Mouse (Mus musculus): ENCODE measurements around the gene Spns2.

Gene Spns2

DNA sequence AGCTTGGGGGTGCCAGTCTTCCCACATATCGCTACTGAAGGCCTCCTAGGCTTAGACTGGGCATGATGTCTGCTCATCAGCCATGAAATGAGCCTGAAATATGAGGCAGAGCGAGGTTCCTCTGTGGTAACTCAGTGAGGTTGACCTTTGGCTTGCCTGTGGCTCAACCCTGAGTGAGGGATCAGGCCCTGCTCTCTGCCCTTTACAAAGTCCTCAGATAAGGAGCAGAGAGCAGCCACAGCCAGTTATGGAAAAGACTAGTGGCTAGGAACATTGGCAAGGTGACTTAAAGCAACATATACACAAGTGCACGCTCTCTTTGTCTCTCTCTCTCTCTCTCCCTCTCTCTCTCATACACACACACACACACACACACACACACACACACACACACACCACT is 14.8 kb downstream of the Spns2 start:
- in situ Hi-C loops (cut with MboI, MseI) = no loop called here

GRCm38 (mm10) chr11:72473540-72473939 is 16.2 kb downstream of the Spns2 start:
- in situ Hi-C loops (cut with MboI, MseI) = no loop called here

DNA sequence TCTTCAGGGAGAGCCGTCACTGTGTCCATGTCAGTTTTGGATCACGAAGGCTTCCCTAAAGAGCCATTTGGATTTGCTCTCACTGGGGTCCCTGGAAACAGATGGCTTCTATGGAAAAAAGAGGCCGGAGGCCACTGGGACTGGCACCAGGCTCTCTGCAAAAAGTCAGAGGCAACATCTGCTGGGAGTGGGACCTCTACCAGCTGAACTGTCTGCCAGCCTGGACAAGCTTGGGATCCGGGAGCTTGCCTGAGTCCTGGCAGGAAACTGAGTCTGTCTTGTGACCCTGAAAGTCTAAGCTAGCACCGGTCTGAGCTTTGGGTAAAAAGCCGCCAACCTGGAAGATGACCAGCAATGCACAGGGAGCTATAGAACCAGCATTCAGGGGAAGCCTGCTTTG is 18.3 kb downstream of the Spns2 start:
- in situ Hi-C loops (cut with MboI, MseI) = no loop called here

GRCm38 (mm10) chr11:72470004-72470403 is 19.7 kb downstream of the Spns2 start:
- in situ Hi-C loops (cut with MboI, MseI) = no loop called here

GRCm38 (mm10) chr11:72469217-72469616 is 20.5 kb downstream of the Spns2 start:
- in situ Hi-C loops (cut with MboI, MseI) = no loop called here

DNA sequence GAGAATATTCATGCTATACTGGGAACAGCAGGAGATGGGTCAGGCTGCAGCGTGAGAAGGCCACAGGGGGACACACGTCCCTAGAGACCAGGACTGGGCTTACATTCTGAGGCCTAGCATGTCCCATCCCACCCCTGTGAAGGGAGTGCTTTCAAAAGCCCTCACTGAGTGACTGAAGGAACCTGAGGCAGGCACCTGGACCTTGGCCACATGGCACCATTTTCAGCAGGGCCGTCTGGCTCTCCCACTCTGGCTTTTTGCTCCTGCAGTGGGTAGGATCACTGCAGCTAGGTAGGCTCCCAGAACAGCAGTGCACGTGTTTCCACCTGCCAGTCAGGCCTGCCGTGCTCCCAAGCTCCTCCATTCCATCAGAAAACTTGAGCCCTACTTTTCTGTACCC is 21.2 kb downstream of the Spns2 start:
- in situ Hi-C loops (cut with MboI, MseI) = no loop called here

DNA sequence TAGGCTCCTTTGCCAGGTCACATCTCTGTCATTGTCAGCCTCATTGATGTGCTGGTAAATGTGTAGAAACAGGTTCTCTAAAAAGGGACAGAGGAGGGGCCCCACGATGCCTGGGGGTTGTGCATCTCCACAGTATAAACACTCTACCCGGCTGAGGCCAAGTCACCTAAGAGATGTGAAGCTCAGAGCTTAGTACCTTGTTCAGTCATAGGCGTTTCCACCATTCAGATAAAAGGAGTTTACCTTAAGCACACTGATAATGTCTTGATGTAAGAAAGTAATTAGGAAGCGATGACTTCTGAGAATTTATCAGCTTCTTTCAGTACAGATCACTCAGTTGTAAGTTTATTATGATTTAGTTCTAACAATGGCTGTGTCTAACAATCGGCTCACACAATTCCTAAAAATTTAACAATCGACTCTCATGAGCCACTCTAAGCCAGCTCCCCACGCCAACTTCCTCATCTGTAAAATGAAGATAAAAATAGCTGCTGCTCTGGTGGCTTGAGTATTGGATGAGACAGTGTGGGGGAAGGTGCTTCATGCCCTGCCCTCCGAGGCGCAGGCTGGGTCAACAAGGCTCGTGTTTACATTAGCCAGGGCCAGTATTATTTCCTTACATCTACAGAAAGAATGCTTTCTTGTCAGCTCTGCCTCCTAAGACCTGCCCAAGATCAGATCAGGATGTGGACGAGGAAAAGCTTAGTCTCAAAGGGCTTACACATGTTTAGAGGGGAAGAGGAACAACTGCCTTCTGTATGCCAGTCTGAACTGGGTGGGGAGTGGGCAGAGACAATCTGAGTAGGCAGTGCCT is 22.8 kb downstream of the Spns2 start:
- in situ Hi-C loops (cut with MboI, MseI) = no loop called here

DNA sequence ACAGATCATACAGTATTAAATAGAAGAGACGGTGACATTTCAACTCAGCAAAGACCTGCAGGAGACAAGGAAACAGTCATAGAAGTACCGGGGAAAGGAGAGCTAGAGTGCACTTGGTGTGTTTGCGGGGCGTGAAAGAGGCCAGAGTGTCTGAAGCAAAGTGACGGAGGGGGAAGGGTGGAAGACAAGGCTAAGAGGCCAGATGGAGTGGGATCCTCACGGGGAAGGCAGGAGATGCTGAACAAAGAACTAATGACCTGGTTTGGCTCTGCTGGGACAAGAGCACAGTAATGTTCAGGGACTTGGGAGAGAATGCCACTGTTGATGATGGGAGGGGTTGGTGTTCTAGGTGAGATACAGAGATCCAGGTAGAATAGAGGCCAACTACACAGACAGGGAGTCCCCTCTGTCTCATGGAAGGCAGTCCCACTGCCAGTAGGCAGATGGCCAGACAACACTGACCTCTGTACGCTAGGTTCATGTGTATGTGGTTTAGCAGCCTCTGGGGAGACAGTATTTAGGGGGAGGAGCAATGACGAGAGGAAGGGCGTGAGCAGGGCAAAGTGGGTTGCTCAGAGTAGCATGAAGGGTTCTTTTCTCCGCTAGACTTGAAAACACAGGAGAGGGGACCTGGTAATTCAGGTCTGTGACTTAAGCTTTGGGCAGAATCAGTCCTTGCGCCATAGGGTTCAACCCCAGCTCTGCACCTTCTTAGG is 23.6 kb downstream of the Spns2 start:
- in situ Hi-C loops (cut with MboI, MseI) = no loop called here

DNA sequence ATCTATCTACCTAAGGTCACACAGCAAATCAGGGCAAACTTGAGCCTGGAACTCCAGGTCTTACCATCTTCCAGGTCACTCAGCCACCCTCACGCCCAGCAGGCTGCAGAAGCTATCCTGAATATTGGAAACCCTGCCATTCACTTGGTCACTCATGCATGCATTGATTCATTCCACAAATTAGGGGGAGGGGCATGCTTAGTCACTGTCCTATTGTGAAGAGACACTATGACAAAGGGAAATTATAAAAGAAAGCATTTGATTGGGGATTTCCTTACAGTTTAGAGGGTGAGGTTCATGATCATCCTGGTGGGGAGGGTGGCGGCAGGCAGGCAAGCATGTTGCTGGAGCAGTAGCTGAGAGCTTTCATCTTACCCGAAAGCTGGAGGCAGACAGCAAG is 24.9 kb downstream of the Spns2 start:
- in situ Hi-C loops (cut with MboI, MseI) = no loop called here

GRCm38 (mm10) chr11:72461500-72461981 is 28.2 kb downstream of the Spns2 start:
- in situ Hi-C loops (cut with MboI, MseI) = no loop called here

GRCm38 (mm10) chr11:72458502-72458901 is 31.2 kb downstream of the Spns2 start:
- in situ Hi-C loops (cut with MboI, MseI) = no loop called here

GRCm38 (mm10) chr11:72457995-72458496 is 31.7 kb downstream of the Spns2 start:
- in situ Hi-C loops (cut with MboI, MseI) = no loop called here

DNA sequence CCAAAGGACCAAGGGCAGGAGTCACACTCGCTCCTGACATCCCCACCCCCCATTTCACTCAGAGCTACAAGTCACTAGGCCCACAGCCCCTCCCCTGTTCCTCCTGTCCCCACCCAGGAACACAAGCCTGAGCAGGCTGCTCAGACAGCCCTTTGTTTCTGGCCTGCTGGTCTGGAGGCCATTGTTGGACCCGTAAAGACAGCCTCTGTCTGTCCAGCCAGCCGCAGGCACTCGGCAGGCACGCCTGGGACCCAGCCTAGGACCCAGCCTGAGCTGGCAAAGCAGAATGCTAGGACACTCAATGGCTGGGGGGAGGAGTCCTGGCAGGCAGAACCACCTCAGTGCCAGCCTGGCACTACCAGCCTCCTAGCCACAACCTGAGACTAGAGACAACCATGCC is 34.0 kb downstream of the Spns2 start:
- in situ Hi-C loops (cut with MboI, MseI) = no loop called here

- in situ Hi-C loops (cut with MboI, MseI) = no loop called here
Measured at GRCm38 (mm10) chr11:72453105-72453953, 36.4 kb downstream of the Spns2 start.

DNA sequence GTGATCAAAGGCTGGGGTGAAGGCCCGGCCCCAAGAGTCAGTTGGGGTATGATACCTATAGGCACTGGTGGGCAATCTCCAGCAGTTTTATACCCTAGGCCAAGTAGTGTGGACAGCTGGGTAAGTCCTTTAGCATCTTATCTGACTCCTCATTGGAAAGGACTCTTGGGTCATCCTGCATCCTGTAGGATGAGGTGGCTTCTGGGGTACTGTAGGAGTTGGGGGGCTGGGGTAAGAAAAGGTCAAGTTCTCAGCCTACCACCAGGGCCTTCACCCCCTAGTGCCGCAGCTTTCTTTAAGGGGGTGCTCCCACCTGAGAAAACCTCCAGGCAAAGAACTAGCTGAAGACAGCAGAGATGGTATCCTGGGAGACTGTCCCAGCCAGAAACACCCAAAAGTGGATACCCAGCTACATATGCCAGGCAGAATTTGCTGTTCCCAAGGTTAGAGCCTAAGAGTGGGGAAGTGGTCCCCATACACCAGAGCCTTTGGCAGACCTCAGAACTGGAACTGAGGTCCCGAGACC is 37.5 kb downstream of the Spns2 start:
- in situ Hi-C loops (cut with MboI, MseI) = no loop called here

- in situ Hi-C loops (cut with MboI, MseI) = loop anchor here (25.0 kb wide), 1 partner anchor 1435 kb away; the partner anchor contains the start of genes Derl2, Dhx33 and Mis12
Measured at GRCm38 (mm10) chr11:72447475-72447874, 42.2 kb downstream of the Spns2 start.

DNA sequence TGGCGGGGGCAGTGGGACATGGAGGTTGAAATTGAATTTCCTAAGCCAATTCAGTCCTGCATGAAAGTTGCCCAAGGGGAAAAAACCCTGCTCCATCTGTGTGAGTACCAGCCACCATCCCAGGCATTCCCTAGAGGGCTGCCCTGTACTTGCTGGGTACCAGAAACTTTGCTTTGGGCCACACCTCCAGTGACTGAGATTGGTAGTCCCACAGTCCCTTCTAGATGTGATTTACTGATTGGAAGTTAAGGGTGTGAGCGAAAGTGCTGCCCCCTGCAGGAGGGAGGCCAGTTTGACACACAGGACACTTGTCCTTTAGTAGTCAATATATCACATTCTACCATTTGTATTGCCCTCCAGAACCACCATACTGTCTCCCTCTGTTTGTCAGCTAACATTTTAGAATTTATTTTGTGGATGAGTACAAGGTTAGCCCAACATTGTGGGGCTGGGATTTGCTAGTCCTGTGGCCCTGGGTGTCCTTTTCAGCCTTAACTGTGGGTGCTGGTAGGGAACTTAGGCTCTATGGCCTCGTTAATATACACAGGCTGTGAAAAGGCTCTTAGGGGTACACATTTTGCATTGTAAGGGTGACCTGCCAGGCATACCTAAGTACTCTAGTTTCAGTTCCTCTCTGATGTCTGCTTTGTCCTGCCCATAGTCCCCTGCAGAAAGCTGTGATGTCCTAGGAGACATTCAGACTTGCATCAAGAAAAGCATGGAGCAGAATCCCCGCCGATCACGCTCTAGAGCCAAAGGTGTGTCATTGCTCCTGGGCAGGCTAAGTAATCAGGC is 43.2 kb downstream of the Spns2 start:
- in situ Hi-C loops (cut with MboI, MseI) = loop anchor here (25.0 kb wide), 1 partner anchor 1434 kb away; the partner anchor contains the start of genes Derl2, Dhx33 and Mis12

- in situ Hi-C loops (cut with MboI, MseI) = loop anchor here (5.0 to 25.0 kb wide), 2 partner anchors 261 to 1429 kb away; partner anchors contain the start of genes Derl2, Dhx33 and Mis12
Measured at GRCm38 (mm10) chr11:72440965-72441664, 48.6 kb downstream of the Spns2 start, which contains the start of gene Mybbp1a. Gene Mybbp1a (plus strand): TSS chr11:72441355.

- in situ Hi-C loops (cut with MboI, MseI) = loop anchor here (5.0 to 25.0 kb wide), 2 partner anchors 262 to 1428 kb away; partner anchors contain the start of genes Derl2, Dhx33 and Mis12
Measured at GRCm38 (mm10) chr11:72440597-72440964, 49.1 kb downstream of the Spns2 start.

All from regulatory T cell (primary cell).